16 mouse cellular contexts compared by ENCODE assay signal in genomic region chr17:7383167-7384143, GRCm38 (mm10). TPM values are rescaled to one million over a fixed set of nuclear protein-coding genes. Genes with fewer than 3 reads are reported as not detected.
"Had no signal": no experiment of that assay in that cellular context is flagged by ENCODE, and none has a peak within 500 bp of the region (broad histone marks: within the 10 kb centered on the region; RNA-seq: fewer than 3 reads in every experiment).

No protein-coding gene starts in this region.

RNA-seq across cellular contexts. Expression of gene Unc93a2, which starts 1.8 kb away (rescaled TPM):
- total RNA-seq: midbrain, postnatal 0 days; monocyte, adult 5-6 weeks; neutrophil, adult 5-6 weeks had no signal
- polyA plus RNA-seq: lung, embryonic 15.5 days; lung, postnatal 0 days; macrophage; midbrain, embryonic 11.5 days; midbrain, embryonic 13.5 days; neural tube, embryonic 12.5 days; neural tube, embryonic 14.5 days; stomach, embryonic 14.5 days; stomach, embryonic 16.5 days had no signal

RNA-seq across cellular contexts. Expression of gene Gm49630, which starts 11.7 kb away (rescaled TPM):
- total RNA-seq: midbrain, postnatal 0 days; monocyte, adult 5-6 weeks; neutrophil, adult 5-6 weeks had no signal
- polyA plus RNA-seq: liver, embryonic 14.5 days; lung, adult 2 months; lung, embryonic 15.5 days; lung, postnatal 0 days; macrophage; midbrain, embryonic 11.5 days; midbrain, embryonic 13.5 days; midbrain, embryonic 15.5 days; midbrain, postnatal 0 days; neural tube, embryonic 12.5 days; neural tube, embryonic 14.5 days; stomach, embryonic 14.5 days; stomach, embryonic 16.5 days; thymus, postnatal 0 days had no signal

RNA-seq across cellular contexts. Expression of gene Ttll2, which starts 31.0 kb away (rescaled TPM):
- total RNA-seq: midbrain, postnatal 0 days; monocyte, adult 5-6 weeks; neutrophil, adult 5-6 weeks had no signal
- polyA plus RNA-seq: lung, embryonic 15.5 days; lung, postnatal 0 days; macrophage; midbrain, embryonic 11.5 days; midbrain, embryonic 13.5 days; midbrain, embryonic 15.5 days; midbrain, postnatal 0 days; neural tube, embryonic 12.5 days; neural tube, embryonic 14.5 days; stomach, embryonic 14.5 days; stomach, embryonic 16.5 days; thymus, postnatal 0 days had no signal

RNA-seq across cellular contexts. Expression of gene Tcp10a, which starts 59.0 kb away (rescaled TPM):
- total RNA-seq: midbrain, postnatal 0 days; neutrophil, adult 5-6 weeks had no signal
- polyA plus RNA-seq: liver, embryonic 14.5 days; lung, adult 2 months; lung, postnatal 0 days; macrophage; midbrain, embryonic 11.5 days; midbrain, embryonic 13.5 days; midbrain, embryonic 15.5 days; neural tube, embryonic 12.5 days; neural tube, embryonic 14.5 days; stomach, embryonic 14.5 days; stomach, embryonic 16.5 days had no signal
